Mouse (Mus musculus) embryonic facial prominence, embryonic 14.5 days (tissue): ENCODE results near the gene Arid1a. TPM values are rescaled to one million over a fixed set of nuclear protein-coding genes. Genes with fewer than 3 reads are reported as not detected.

Source experiments
- ATAC-seq: fragments of 200-750 bp; cut with Nextera tagmentation; 2 replicates; pipeline ENCODE4 v1.8.0; 2017; ENCODE audit warnings: low read depth, moderate number of reproducible peaks, moderate TSS enrichment
- DNase-seq: peaks from one replicate; pipeline ENCODE4 v3.0.0-alpha.2; 2015; ENCODE audit warnings: low spot score
- H3K27ac ChIP-seq: fragments of 300-500 bp; sonication (generic); replicated peaks from 2 replicates; pipeline ENCODE4 v1.5.1; 2014; ENCODE audit warnings: low read depth, mild to moderate bottlenecking, low read length, moderate library complexity
- H3K27me3 ChIP-seq: fragments of 300-500 bp; sonication (generic); replicated peaks from 2 replicates; pipeline ENCODE4 v1.6.1; 2014; ENCODE audit warnings: low read length; ENCODE audit not compliant: control insufficient read depth, insufficient read depth
- H3K36me3 ChIP-seq: fragments of 300-500 bp; sonication (generic); 2 replicates; pipeline ENCODE4 v1.6.1; 2014; ENCODE audit warnings: low read length, mixed read lengths; ENCODE audit not compliant: control insufficient read depth, insufficient read depth
- H3K4me1 ChIP-seq: fragments of 300-500 bp; sonication (generic); 2 replicates; pipeline ENCODE4 v1.6.1; 2014; ENCODE audit warnings: antibody characterized with exemption, low read length; ENCODE audit not compliant: control insufficient read depth, insufficient read depth
- H3K4me2 ChIP-seq: fragments of 300-500 bp; sonication (generic); 2 replicates; pipeline ENCODE4 v1.6.1; 2014; ENCODE audit warnings: low read depth, mild to moderate bottlenecking, low read length, moderate library complexity, mixed read lengths
- H3K4me3 ChIP-seq: fragments of 300-500 bp; sonication (generic); 2 replicates; pipeline ENCODE4 v1.5.1; 2014; ENCODE audit warnings: low read depth, mild to moderate bottlenecking, low read length
- H3K9ac ChIP-seq: fragments of 300-500 bp; sonication (generic); 2 replicates; pipeline ENCODE4 v1.6.1; 2014; ENCODE audit warnings: low read depth, mild to moderate bottlenecking, low read length, moderate library complexity, mixed read lengths
- H3K9me3 ChIP-seq: fragments of 300-500 bp; sonication (generic); 2 replicates; pipeline ENCODE4 v1.6.1; 2016; ENCODE audit warnings: low read length; ENCODE audit not compliant: control insufficient read depth
- WGBS: fragments of 180-500 bp; shearing (Covaris S2); extraction: QIAGEN DNeasy Blood & Tissue Kit; methylation state at CpG from one replicate; pipeline ENCODE4 v1.1.7; 2014; 5-methylcytosine and 5-hydroxymethylcytosine counted together
- microRNA-seq: library from miRNA; unstranded; fragments of <30 nt; microRNA quantifications from one replicate; pipeline ENCODE4, GENCODE M21; 2016; ENCODE audit warnings: borderline number of aligned reads
- polyA plus RNA-seq: library from polyadenylated mRNA; unstranded; fragments of >200 nt; fragmentation: Nextera tagmentation; extraction: Ambion mirVana; gene quantifications from 2 replicates; pipeline ENCODE4 v1.2.1, GENCODE M21; 2014

The Arid1a gene
- polyA plus RNA-seq, 1 experiment from 2014 or later = 29.1 TPM

DNA sequence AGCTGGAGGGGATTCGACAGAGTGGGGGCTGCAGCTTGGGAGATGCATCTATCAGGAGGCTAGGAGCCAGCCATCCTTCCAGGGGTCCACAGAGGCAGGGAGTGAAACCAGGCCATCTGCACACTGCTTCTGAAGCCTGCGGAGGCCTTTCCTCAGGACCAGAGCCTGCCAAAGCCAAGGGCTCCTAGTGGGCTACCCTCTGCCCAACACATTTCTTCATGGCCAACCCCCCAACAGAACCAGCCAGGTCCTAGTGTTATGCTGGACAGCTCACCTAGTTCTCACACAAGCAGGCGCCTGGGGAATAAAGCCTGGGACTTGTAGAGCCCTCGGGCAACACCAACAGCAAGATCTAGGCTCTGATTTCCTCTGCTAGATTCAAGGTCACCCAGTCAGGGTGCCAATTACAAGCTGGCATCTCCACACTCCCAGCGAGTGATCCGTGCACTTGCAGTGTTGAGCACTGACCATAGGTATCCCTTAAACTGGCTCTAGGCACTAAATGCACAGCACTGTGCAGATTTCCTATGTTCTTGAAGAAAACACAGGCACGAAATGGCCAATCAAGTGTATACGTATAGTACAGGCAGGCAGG lies 126.1 kb downstream of the Arid1a start:
- ATAC-seq (no peak), DNase-seq (no peak)
- Histone ChIP-seq H3K27ac (no peak overlapping the region), H3K4me3 (no peak overlapping the region), H3K36me3 (peaks cover 15% of the 10 kb centered on the region), H3K4me2 (no peak overlapping the region), H3K9me3 (no peaks in the 10 kb centered on the region), H3K9ac (0 out of 2 replicates have a peak overlapping the region, but pooled peaks have one; percentile 26), H3K27me3 (no peaks in the 10 kb centered on the region), H3K4me1 (peaks cover 14% of the 10 kb centered on the region)
- 89% methylated on average over 7 of the region's 8 CpGs for WGBS

DNA sequence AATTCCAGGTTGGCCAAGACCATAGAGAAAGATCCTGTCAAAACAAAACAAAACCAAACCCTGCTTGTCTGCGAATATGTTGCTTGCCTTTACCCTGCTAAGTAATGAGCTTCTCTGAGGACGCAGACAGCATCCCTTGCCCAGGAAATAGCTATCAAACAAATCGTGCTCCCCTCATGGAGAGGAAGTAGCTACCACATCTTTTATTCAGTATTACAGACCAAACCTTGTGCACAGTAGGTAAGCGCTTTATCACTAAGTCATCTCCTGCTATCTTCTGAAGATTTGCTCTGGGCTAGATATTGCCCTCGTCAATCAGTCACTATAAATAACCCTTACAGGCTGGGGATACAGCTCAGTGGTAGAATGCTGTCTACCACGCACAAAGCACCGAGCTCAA lies 127.4 kb downstream of the Arid1a start:
- no peak overlapping the region for H3K27ac ChIP-seq
- ATAC-seq = no peak
- peaks cover 26% of the 10 kb centered on the region for H3K36me3 ChIP-seq
- peaks cover 14% of the 10 kb centered on the region for H3K4me1 ChIP-seq
- no peak overlapping the region for H3K4me3 ChIP-seq
- H3K27me3 ChIP-seq = no peaks in the 10 kb centered on the region
- H3K4me2 ChIP-seq = no peak overlapping the region
- 80% methylated on average over 7 of the region's 7 CpGs for WGBS
- no peak for DNase-seq
- H3K9ac ChIP-seq = no peak overlapping the region
- no peaks in the 10 kb centered on the region for H3K9me3 ChIP-seq

Small RNAs within 50 kb of the gene (microRNA-seq; reads per million reads assigned to microRNA genes)
- not detected for gene Mir7227

Other genes starting within 250 kb of the Arid1a start
- 11.6 and 12.6 TPM in 2 replicates for gene Kdf1, start 237.8 kb downstream of the Arid1a start, polyA plus RNA-seq
- gene Nudc, start 210.8 kb downstream of the Arid1a start, polyA plus RNA-seq = 191 and 199 TPM in 2 replicates
- not detected in 2 replicates for gene Nr0b2, start 203.4 kb downstream of the Arid1a start, polyA plus RNA-seq
- gene Gpatch3, start 182.0 kb downstream of the Arid1a start, polyA plus RNA-seq = 6.3 and 8.3 TPM in 2 replicates
- gene Gpn2, start 172.4 kb downstream of the Arid1a start, polyA plus RNA-seq = 17.3 and 18.8 TPM in 2 replicates
- gene Sfn, start 154.6 kb downstream of the Arid1a start, polyA plus RNA-seq = 129 and 135 TPM in 2 replicates
- 2.1 and 3.7 TPM in 2 replicates for gene Zdhhc18, start 106.6 kb downstream of the Arid1a start, polyA plus RNA-seq
- 8.4 and 11.3 TPM in 2 replicates for gene Pigv, start 84.1 kb downstream of the Arid1a start, polyA plus RNA-seq
- 27.3 and 29.9 TPM in 2 replicates for gene Rps6ka1, start 131.0 kb upstream of the Arid1a start, polyA plus RNA-seq
- gene Hmgn2, start 211.9 kb upstream of the Arid1a start, polyA plus RNA-seq = 2,056 and 2,380 TPM in 2 replicates
- 42.3 and 48.9 TPM in 2 replicates for gene Dhdds, start 244.1 kb upstream of the Arid1a start, polyA plus RNA-seq